Mouse (Mus musculus): Measurements from ENCODE around the gene Eefsec. TPM values are rescaled to one million over a fixed set of nuclear protein-coding genes. Genes with fewer than 3 reads are reported as not detected.

The Eefsec gene
- polyA plus RNA-seq, 1 experiment, result 18.7 TPM

DNA sequence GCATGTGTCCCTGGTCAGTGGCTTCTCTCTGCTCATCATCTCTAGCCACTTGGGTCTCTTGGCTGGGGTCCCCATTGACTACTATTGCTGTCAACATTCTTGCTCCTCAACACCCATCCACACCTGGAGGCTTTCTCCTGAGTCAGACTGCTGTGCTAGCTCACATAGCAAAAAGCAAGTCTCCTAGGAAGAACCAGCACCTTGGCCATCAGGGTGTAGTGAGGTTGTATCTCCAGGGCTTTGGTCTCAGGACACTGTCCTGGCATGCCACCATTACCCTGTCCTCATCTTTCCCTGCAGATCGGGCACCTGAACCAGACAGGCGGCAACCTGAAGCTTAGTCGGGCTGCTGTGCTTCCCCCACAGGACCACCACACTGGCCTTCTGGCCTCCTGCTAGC is 238.0 kb downstream of the Eefsec start:
- H3K4me3 ChIP-seq (ENCODE audit: low read depth, low read length), result no peak overlapping the region
- no peak overlapping the region for H3K9ac ChIP-seq (ENCODE audit: low read depth, poor library complexity, severe bottlenecking)
- TF ChIP-seq CTCF (IDR thresholded peaks at IDR 0.05; ENCODE audit: low read depth, low read length) (no peak), EP300 (IDR thresholded peaks at IDR 0.05; ENCODE audit: insufficient read depth, low read depth, low read length) (no peak), POLR2A (IDR thresholded peaks at IDR 0.05; ENCODE audit: insufficient read depth, low read length) (no peak)
- H3K9me3 ChIP-seq (replicated peaks; ENCODE audit: control insufficient read depth, insufficient read depth, low read length, poor library complexity, severe bottlenecking), result no peaks in the 10 kb centered on the region
- no peak overlapping the region for H3K27ac ChIP-seq (ENCODE audit: insufficient read depth, low read length)
- H3K4me1 ChIP-seq (ENCODE audit: control insufficient read depth, insufficient read depth, low read length), result peaks cover 6% of the 10 kb centered on the region
- no peaks in the 10 kb centered on the region for H3K36me3 ChIP-seq (ENCODE audit: control insufficient read depth, insufficient read depth, low read length, poor library complexity, severe bottlenecking)
- H3K27me3 ChIP-seq (ENCODE audit: control insufficient read depth, insufficient read depth, low read length, poor library complexity, severe bottlenecking), result no peaks in the 10 kb centered on the region

- no peaks in the 10 kb centered on the region for H3K27me3 ChIP-seq (ENCODE audit: control insufficient read depth, insufficient read depth, low read length, poor library complexity, severe bottlenecking)
- TF ChIP-seq CTCF (IDR thresholded peaks at IDR 0.05; ENCODE audit: low read depth, low read length) (no peak), POLR2A (IDR thresholded peaks at IDR 0.05; ENCODE audit: insufficient read depth, low read length) (no peak), EP300 (IDR thresholded peaks at IDR 0.05; ENCODE audit: insufficient read depth, low read depth, low read length) (no peak)
- no peaks in the 10 kb centered on the region for H3K36me3 ChIP-seq (ENCODE audit: control insufficient read depth, insufficient read depth, low read length, poor library complexity, severe bottlenecking)
- no peak overlapping the region for H3K9ac ChIP-seq (ENCODE audit: low read depth, poor library complexity, severe bottlenecking)
- H3K4me1 ChIP-seq (ENCODE audit: control insufficient read depth, insufficient read depth, low read length), result peaks cover 6% of the 10 kb centered on the region
- H3K9me3 ChIP-seq (replicated peaks; ENCODE audit: control insufficient read depth, insufficient read depth, low read length, poor library complexity, severe bottlenecking), result no peaks in the 10 kb centered on the region
- H3K4me3 ChIP-seq (ENCODE audit: low read depth, low read length), result no peak overlapping the region
- no peak overlapping the region for H3K27ac ChIP-seq (ENCODE audit: insufficient read depth, low read length)
Observed at GRCm38 (mm10) chr6:88207403-88208033, 238.8 kb downstream of the Eefsec start.

Other genes starting within 250 kb of the Eefsec start
- not detected in 2 replicates for gene Dnajb8, start 224.3 kb downstream of the Eefsec start, polyA plus RNA-seq (2011; ENCODE audit: insufficient read depth, insufficient read length, low read depth, missing spikeins)
- gene Ruvbl1, start 18.9 kb upstream of the Eefsec start, polyA plus RNA-seq (2011; ENCODE audit: insufficient read depth, insufficient read length, low read depth, missing spikeins), result 102 TPM in 2 replicates
- 126 and 128 TPM in 2 replicates for gene Sec61a1, start 72.4 kb upstream of the Eefsec start, polyA plus RNA-seq (2011; ENCODE audit: insufficient read depth, insufficient read length, low read depth, missing spikeins)
- not detected in 2 replicates for gene Kbtbd12, start 191.4 kb upstream of the Eefsec start, polyA plus RNA-seq (2011; ENCODE audit: insufficient read depth, insufficient read length, low read depth, missing spikeins)